Mouse (Mus musculus) forebrain, embryonic 10.5 days (tissue): ENCODE data around the gene Jazf1. TPM values are rescaled to one million over a fixed set of nuclear protein-coding genes. Genes with fewer than 3 reads are reported as not detected.

ENCODE experiments used
- DNase-seq: peaks from one replicate; pipeline ENCODE4 v3.0.0-alpha.2; 2017; ENCODE audit warnings: low spot score; ENCODE audit errors: extremely low spot score
- H3K27ac ChIP-seq: fragments of 300-500 bp; sonication (generic); 2 replicates; pipeline ENCODE4 v1.5.1; 2016; ENCODE audit warnings: mild to moderate bottlenecking
- H3K27me3 ChIP-seq: fragments of 300-500 bp; sonication (generic); 2 replicates; pipeline ENCODE4 v1.6.1; 2016; ENCODE audit warnings: mild to moderate bottlenecking; ENCODE audit not compliant: poor library complexity, severe bottlenecking
- H3K36me3 ChIP-seq: fragments of 300-500 bp; sonication (generic); replicated peaks from 2 replicates; pipeline ENCODE4 v1.6.1; 2016; ENCODE audit warnings: mild to moderate bottlenecking, moderate library complexity
- H3K4me1 ChIP-seq: fragments of 300-500 bp; sonication (generic); 2 replicates; pipeline ENCODE4 v1.6.1; 2016
- H3K4me3 ChIP-seq: fragments of 300-500 bp; sonication (generic); 2 replicates; pipeline ENCODE4 v1.5.1; 2016; ENCODE audit warnings: mild to moderate bottlenecking, moderate library complexity
- H3K9me3 ChIP-seq: fragments of 300-500 bp; sonication (generic); 2 replicates; pipeline ENCODE4 v1.6.1; 2016; ENCODE audit warnings: mild to moderate bottlenecking, moderate library complexity
- WGBS: fragments of 180-500 bp; shearing (Covaris S2); methylation state at CpG from one replicate; pipeline ENCODE4 v1.1.7; 2016; 5-methylcytosine and 5-hydroxymethylcytosine counted together
- polyA plus RNA-seq: library from polyadenylated mRNA; unstranded; fragments of >200 nt; fragmentation: Nextera tagmentation; extraction: Ambion mirVana; gene quantifications from 2 replicates; pipeline ENCODE4 v1.2.1, GENCODE M21; 2016

The Jazf1 gene
- polyA plus RNA-seq, 1 experiment from 2014 or later = 1.9 TPM

- H3K27ac ChIP-seq = no peak overlapping the region
- H3K4me1 ChIP-seq = peaks cover 21% of the 10 kb centered on the region
- H3K9me3 ChIP-seq = no peaks in the 10 kb centered on the region
- 76% methylated on average over 4 of the region's 4 CpGs for WGBS
- H3K27me3 ChIP-seq = no peaks in the 10 kb centered on the region
- no peak overlapping the region for H3K4me3 ChIP-seq
- DNase-seq = no peak
- H3K36me3 ChIP-seq = no peaks in the 10 kb centered on the region
Measured at GRCm38 (mm10) chr6:52790781-52791180, 277.6 kb downstream of the Jazf1 start.

DNA sequence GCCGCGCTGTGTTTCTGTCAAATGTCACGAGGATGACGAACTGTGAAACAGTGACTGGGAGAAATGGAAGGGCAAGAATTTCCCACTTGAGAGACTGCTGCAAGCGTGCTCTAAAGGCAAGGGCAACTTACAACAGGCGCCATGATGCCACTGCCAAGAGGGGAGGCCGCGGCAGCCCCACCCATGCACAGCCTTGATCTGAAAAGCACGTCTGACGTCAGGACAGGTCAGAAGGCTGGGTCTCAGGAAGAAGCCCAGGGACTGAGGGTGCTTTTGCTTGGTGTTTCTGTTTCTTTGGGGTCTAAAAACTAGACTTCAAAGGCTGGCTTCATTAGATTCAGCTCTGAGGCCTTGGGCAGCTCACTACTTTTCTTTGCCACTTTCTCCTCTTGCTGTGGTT, 278.1 kb downstream of the Jazf1 start:
- Histone ChIP-seq H3K9me3 (no peaks in the 10 kb centered on the region), H3K27me3 (no peaks in the 10 kb centered on the region), H3K27ac (no peak overlapping the region), H3K36me3 (no peaks in the 10 kb centered on the region), H3K4me1 (peaks cover 19% of the 10 kb centered on the region), H3K4me3 (no peak overlapping the region)
- WGBS = 86% methylated on average over 10 of the region's 10 CpGs
- no peak for DNase-seq

GRCm38 (mm10) chr6:52779546-52779945, 288.9 kb downstream of the Jazf1 start:
- no peaks in the 10 kb centered on the region for H3K27me3 ChIP-seq
- no peak overlapping the region for H3K4me3 ChIP-seq
- H3K4me1 ChIP-seq = no peaks in the 10 kb centered on the region
- 86% methylated on average over 5 of the region's 5 CpGs for WGBS
- no peak for DNase-seq
- H3K9me3 ChIP-seq = no peaks in the 10 kb centered on the region; the same call in 1 of the 2 replicates
- H3K27ac ChIP-seq = no peak overlapping the region
- no peaks in the 10 kb centered on the region for H3K36me3 ChIP-seq

DNA sequence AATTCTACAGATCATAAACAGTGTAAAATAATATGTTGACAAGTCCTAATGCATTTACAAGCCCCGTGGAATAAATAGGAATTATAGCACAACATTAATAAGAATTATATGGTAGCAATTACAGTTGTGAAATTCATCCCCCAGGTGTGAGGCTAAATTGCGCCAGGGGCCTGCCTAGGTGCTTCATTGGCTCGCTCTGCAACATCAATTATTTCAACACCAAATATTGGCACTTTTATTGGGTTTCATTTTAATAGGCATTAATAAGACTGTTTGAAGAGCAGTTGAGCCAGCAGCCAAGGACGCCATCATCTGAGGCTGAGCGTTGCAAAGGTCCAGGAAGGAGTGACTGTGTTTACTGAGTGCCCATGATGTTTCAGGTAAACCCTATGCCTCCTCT, 289.9 kb downstream of the Jazf1 start:
- Histone ChIP-seq H3K36me3 (no peaks in the 10 kb centered on the region), H3K27ac (no peak overlapping the region), H3K9me3 (no peaks in the 10 kb centered on the region), H3K4me3 (no peak overlapping the region), H3K4me1 (no peaks in the 10 kb centered on the region), H3K27me3 (no peaks in the 10 kb centered on the region)
- WGBS = 92% methylated on average over 5 of the region's 5 CpGs
- DNase-seq = no peak

GRCm38 (mm10) chr6:52777034-52777433, 291.4 kb downstream of the Jazf1 start:
- Histone ChIP-seq H3K27ac (no peak overlapping the region), H3K4me1 (no peaks in the 10 kb centered on the region), H3K4me3 (no peak overlapping the region), H3K36me3 (no peaks in the 10 kb centered on the region), H3K27me3 (no peaks in the 10 kb centered on the region), H3K9me3 (no peaks in the 10 kb centered on the region)
- DNase-seq = no peak
- WGBS = 91% methylated on average over 8 of the region's 8 CpGs

GRCm38 (mm10) chr6:52775956-52776355, 292.5 kb downstream of the Jazf1 start:
- Histone ChIP-seq H3K4me1 (no peaks in the 10 kb centered on the region), H3K27ac (no peak overlapping the region), H3K4me3 (no peak overlapping the region), H3K36me3 (no peaks in the 10 kb centered on the region), H3K9me3 (no peaks in the 10 kb centered on the region), H3K27me3 (no peaks in the 10 kb centered on the region)
- DNase-seq = no peak
- 86% methylated on average over 8 of the region's 8 CpGs for WGBS

DNA sequence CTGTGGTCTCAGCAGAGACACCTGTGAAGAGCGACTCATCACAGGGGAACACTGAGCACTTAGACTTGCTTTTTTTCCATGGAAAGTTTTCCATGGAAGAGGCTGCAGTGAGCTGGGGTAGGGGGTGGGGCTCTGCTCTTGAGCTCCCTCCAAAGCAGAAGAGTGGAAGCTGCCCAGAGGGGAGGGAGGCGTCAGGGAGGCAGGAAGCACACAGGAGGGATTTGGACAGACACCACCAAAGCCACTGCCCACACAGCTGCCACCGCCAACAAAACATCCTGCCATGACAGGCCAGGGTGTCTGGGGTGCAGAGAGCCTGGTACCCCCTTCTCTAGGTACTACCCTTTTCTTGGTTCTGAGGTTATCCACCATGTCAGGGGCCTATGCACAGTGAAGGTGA, 293.1 kb downstream of the Jazf1 start:
- Histone ChIP-seq H3K4me1 (no peaks in the 10 kb centered on the region), H3K27ac (no peak overlapping the region), H3K36me3 (no peaks in the 10 kb centered on the region), H3K4me3 (no peak overlapping the region), H3K27me3 (no peaks in the 10 kb centered on the region), H3K9me3 (no peaks in the 10 kb centered on the region)
- WGBS = 83% methylated on average over 3 of the region's 3 CpGs
- DNase-seq = no peak

DNA sequence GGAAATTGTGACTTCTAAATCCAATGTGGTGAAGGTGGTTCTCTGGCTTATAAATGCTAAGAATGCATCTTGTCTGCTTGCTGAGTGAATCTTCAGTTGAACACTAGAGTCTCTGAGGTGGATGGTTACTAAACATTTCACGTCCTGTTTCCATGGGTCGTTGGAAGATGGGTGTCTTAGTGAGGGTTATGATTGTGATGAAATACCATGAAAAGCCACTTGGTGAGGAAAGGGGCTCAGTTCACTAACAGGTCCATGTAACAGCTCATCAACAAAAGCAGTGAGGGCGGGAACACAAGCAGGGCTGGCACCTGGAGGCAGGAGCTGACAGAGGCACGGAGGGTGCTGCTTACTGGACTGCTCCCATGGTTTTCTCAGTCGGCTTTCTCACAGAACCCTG, 295.3 kb downstream of the Jazf1 start:
- WGBS = 78% methylated on average over 5 of the region's 5 CpGs
- Histone ChIP-seq H3K36me3 (peaks cover 14% of the 10 kb centered on the region), H3K27ac (no peak overlapping the region), H3K4me1 (no peaks in the 10 kb centered on the region), H3K9me3 (no peaks in the 10 kb centered on the region), H3K4me3 (no peak overlapping the region), H3K27me3 (no peaks in the 10 kb centered on the region)
- no peak for DNase-seq

GRCm38 (mm10) chr6:52770789-52771188, 297.6 kb downstream of the Jazf1 start:
- no peaks in the 10 kb centered on the region for H3K4me1 ChIP-seq
- H3K4me3 ChIP-seq = no peak overlapping the region
- H3K9me3 ChIP-seq = no peaks in the 10 kb centered on the region
- H3K27me3 ChIP-seq = no peaks in the 10 kb centered on the region
- no peak overlapping the region for H3K27ac ChIP-seq
- WGBS = 89% methylated on average over 1 of the region's 1 CpGs
- H3K36me3 ChIP-seq = peaks cover 36% of the 10 kb centered on the region
- no peak for DNase-seq

DNA sequence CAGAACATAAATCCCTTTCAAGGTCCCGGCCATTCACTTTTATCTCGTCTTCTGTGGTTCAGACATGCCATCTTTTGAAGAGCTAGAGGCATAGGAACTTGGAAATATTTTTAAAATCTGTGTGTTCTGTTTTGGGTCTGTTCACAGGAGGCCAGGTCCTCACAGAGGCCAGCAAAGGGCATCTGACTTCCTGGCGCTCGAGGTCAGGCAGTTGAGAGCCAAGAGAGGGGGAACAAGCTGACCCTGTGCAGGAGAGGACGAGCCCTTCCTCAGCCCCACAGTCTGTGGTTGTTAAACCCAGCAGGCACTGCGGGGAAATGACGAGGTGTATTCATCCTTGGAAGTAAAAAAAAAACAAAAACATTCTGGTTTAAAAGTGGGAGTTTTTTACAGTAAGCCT, 303.2 kb downstream of the Jazf1 start:
- WGBS = 82% methylated on average over 7 of the region's 7 CpGs
- H3K9me3 ChIP-seq = no peaks in the 10 kb centered on the region
- peaks cover 58% of the 10 kb centered on the region for H3K36me3 ChIP-seq
- H3K27ac ChIP-seq = no peak overlapping the region
- no peak overlapping the region for H3K4me3 ChIP-seq
- DNase-seq = no peak
- no peaks in the 10 kb centered on the region for H3K27me3 ChIP-seq
- no peaks in the 10 kb centered on the region for H3K4me1 ChIP-seq

DNA sequence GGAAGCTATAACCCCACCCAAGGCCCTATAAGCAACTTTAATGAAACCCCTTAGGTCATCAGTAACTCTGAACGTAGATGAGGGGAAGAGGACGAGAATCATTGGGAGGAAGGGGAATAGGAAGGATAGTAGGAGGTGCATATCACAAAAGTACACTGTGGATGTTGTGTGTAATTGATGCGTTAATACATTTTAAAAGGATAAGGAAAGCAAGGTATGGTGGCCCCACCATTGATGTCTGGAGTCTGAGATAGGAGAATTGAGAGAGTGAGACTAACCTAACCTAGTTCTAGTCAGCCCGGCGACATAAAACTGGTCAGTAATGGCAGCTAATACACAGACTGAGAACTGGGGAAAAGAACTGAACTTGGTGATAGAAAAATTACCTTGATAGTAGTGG, 315.6 kb downstream of the Jazf1 start:
- H3K4me1 ChIP-seq = no peaks in the 10 kb centered on the region
- 96% methylated on average over 5 of the region's 5 CpGs for WGBS
- no peak overlapping the region for H3K27ac ChIP-seq
- H3K36me3 ChIP-seq = peaks cover 59% of the 10 kb centered on the region
- no peak overlapping the region for H3K4me3 ChIP-seq
- no peak for DNase-seq
- no peaks in the 10 kb centered on the region for H3K9me3 ChIP-seq
- no peaks in the 10 kb centered on the region for H3K27me3 ChIP-seq

DNA sequence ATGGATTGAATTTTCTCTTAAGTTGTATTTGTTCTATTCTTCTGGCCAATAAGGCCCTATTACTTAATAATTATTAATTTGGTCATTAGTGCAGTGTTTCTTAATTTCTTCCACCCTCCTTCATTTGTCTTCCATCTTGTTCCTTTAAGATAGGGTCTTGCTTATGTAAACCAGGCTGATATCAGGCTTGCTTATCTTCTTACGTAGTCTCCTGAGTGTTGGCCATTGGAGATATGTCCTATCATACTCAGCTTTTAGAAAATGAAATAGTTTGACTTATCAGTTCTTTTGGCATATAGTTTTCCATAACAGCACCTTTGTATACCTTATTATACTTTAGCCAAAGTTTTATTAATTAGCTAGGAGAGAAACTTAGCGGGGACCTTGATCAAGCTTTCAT, 333.8 kb downstream of the Jazf1 start:
- Histone ChIP-seq H3K9me3 (no peaks in the 10 kb centered on the region), H3K36me3 (peaks cover 49% of the 10 kb centered on the region), H3K4me1 (no peaks in the 10 kb centered on the region), H3K4me3 (no peak overlapping the region), H3K27me3 (no peaks in the 10 kb centered on the region), H3K27ac (no peak overlapping the region)
- 98% methylated on average over 2 of the region's 2 CpGs for WGBS
- no peak for DNase-seq

GRCm38 (mm10) chr6:52730338-52730737, 338.1 kb downstream of the Jazf1 start:
- Histone ChIP-seq H3K4me1 (no peaks in the 10 kb centered on the region), H3K36me3 (peaks cover 51% of the 10 kb centered on the region), H3K27ac (no peak overlapping the region), H3K4me3 (no peak overlapping the region), H3K27me3 (no peaks in the 10 kb centered on the region), H3K9me3 (no peaks in the 10 kb centered on the region)
- no peak for DNase-seq
- WGBS = 84% methylated on average over 4 of the region's 4 CpGs

- DNase-seq = peak; percentile 40
- WGBS = 64% methylated on average over 8 of the region's 8 CpGs
- Histone ChIP-seq H3K4me1 (no peaks in the 10 kb centered on the region), H3K36me3 (peaks cover 46% of the 10 kb centered on the region), H3K9me3 (no peaks in the 10 kb centered on the region), H3K27me3 (no peaks in the 10 kb centered on the region), H3K27ac (no peak overlapping the region), H3K4me3 (no peak overlapping the region)
Measured at GRCm38 (mm10) chr6:52724805-52725439, 343.5 kb downstream of the Jazf1 start.
